Mouse (Mus musculus): Measurements from ENCODE around the gene Cdk5rap3.

Gene Cdk5rap3

DNA sequence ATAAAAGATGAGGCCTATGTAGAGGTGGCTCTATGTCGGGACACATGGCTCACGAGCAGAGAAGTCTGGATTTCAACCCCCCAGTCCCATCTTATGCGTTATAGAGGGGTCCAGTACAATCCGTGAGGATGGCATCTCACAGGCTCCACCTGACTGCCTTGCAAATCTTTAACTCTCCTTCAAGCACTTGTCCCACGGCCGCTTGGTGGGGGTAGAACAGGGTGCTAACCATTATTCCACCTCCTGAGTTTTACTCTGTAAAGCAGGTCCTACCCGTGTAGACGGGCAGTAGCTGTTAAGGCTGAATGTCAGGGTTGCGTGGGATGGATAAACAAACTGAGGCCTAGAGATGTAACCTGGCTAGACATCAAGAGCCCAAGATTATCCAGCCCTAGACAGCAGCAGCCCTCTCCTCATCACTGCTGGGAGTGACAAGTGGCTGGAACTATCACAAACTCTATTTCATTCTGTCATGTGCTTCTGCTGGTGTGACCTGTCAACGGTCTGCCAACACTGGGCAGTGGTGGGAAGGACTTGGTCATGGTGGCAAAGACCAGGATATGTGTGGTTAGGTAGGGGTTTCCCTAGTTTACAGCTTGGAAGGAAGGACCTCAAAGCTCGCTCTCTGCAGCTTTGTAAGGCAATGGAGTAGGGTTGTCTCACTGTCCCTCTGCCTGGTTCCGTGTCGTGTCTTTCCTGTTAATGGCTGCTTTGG is 17.4 kb upstream of the Cdk5rap3 start:
- DNase-seq = no peak

DNA sequence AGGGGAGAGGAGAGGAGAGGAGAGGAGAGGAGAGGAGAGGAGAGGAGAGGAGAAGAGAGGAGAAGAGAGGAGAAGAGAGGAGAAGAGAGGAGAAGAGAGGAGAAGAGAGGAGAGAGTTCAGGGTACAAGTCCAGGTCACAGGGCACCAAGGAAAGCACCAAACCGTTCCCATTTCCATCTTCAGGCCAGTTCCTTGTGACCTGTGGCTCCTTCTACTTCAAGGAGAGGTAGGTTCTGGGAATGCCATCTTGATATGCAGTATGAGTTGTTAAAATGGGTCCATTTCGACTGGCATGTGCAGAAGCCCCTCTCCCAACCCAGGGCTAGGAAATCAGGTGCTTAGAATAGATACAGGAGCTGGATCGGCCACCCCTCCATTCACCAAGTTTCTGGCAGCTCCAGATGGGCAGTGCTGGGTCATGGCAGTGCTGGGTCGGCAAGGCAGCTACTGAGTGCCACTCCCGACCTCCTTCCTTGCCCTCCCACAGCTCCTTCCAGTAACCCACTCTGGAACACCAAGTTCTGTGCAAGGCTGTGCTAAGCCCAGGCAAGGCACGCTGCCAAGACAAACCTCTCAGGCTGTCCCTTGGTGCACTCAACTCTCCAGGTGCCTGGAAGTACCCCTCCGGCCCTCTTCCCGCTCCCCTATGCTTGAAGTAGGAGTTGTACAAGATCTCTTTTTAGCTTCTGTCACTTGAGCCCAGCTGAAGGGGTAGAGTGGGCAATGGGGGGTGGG is 15.2 kb upstream of the Cdk5rap3 start:
- DNase-seq = peak; percentile 86 to 94

DNA sequence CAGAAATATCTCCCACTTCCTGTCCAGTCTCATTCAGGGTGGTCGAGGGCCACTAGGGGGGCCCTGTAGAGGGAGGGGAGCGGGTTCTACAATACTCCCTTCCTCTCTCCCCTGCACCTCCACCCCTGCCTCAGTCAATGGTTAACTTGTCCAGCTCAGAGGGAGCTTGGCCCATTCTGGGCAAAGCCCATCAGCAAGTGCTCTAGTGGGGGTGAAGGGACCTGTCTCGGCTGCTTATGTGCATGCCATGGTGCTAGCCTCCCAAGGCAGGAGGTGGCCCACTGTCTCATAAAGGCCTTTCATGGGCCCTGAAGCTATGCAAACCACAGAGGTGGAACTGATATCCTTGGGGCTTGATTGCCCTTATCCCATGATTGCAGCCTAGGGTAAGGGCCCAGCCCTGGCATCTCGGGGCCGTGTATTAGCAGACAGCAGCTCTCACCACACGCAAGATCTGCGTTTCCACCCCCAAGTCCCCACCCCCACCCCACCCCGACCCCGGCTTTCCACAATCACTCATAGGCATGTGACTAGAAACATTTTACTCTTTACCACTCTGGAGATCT is 13.6 kb upstream of the Cdk5rap3 start:
- DNase-seq = no peak

DNA sequence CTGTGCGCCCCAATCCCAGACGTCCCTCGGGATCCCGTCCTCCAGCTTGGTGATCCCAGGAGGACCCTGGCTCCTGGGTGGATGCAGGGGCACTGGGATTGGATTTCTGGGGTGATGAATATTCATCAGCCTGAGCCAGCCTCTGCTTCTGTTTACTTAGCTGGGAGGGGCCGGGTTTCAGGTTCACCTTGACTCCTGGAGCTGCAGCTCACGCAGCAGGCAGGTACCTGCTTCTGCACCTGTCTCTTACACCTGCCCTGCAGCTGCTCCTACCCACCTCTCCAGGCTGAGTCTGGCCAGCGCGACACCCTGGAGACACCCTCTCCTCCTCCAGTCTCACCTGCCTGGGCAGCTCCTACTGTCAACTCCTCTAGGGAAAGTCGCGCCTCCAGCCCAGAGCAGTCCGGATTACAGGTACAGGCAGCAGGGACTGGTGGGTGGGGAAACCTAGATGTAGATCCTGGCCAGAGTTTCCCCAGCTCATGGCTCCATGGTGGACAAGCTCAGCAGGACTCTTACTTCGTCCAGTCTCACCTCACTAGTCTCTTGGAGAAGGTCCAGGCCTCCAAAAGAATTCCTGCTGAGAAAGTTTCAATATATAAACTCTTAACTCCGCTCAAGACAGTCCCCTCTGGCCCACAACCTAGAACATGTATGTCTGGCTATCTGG is 12.9 kb upstream of the Cdk5rap3 start:
- DNase-seq = peak; percentile 50 to 76

DNA sequence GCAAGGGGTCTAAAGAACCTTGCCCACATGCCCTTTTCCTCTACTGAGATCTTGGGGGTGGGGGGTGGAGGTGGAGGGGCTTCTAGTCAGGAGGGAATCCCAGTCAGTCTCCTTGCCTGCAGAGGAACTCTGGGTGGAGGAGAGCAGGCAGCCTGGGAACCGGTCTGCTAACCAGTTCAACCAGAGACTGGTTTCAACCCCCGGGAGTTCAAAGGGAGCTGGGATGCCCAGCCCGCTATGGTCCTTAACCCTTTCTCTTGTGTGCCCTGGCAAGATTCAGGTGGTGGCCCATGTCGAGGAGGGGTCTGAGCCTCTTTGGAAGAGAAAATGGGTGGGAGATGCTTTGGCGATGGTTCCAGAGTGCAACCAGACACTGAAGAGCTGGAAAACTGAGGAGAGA is 12.4 kb upstream of the Cdk5rap3 start:
- DNase-seq = peak; percentile 36 to 62

DNA sequence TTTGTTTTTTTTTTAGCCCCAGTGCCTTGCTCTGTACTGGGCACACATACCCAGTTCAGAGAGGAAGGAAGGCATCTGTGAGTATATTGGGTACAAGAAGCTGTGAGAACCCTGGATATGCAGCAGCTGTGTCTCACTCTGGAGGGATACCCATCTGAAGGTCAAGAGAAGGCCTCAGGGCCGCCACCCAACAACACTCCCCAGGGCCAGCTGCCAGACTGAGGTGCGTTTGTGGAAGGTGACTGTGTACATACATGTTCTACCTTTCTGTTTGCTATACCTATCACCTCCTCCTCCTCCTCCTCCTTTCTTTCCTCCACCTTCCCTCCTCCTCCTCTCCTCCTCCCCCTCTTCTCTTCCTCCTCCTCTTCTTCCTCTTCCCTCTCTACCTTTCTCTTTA is 11.8 kb upstream of the Cdk5rap3 start, which contains the start of gene Prr15l:
Gene Prr15l (plus strand): TSS at position 17 of the 400 bp plus-strand sequence.
- no peak for DNase-seq

DNA sequence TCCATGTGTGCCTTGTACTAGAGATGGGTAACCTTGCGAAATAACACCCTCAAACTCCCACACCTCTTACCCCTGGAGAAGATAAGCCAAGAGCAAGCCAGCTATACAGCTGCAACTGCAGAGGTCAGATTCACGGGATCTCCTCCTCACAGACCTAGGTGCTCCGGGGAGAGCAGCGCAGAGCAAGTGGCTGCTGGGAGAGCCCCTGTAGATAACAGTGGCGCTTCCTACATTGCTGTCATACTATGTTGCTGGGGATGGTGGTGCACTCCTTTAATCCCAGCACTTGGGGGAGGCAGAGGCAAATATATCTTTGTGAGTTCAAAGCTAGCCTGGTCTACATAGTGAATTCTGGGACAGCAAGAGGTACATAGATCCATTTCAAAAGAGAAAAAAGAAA is 10.3 kb upstream of the Cdk5rap3 start:
- DNase-seq = no peak

DNA sequence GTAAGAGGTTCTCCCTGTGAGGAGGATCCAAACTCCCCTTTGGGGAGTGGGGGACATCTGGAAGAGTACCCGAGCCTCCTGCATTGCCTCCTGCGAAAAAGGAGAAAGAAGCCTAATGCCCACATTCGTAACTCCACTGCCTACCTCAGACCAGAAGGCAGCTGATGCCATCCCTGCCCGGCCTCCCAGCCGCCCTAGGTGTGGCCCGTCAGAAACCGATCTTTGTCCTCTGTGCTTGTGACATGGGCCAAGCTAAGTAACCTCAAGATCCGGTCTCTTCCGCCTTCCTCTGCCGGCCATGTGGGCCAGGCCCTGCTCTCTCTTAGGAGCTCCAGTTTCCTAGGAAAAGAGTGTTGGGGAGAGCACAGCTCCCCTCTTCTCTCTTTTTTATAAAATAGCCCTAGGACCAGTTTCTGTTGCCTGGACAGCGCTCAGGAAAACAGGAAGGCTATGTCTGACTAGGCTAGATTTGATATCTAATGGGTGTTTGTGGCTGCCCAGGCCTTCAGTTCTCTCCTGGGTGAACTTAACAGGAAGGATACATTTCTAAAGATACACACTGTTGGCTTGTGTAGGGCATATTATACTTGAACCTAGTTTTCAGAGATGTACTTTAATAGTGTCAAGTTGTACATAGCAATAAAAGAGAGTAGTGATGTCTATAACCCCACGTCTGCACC is 9.3 kb upstream of the Cdk5rap3 start:
- DNase-seq = no peak

DNA sequence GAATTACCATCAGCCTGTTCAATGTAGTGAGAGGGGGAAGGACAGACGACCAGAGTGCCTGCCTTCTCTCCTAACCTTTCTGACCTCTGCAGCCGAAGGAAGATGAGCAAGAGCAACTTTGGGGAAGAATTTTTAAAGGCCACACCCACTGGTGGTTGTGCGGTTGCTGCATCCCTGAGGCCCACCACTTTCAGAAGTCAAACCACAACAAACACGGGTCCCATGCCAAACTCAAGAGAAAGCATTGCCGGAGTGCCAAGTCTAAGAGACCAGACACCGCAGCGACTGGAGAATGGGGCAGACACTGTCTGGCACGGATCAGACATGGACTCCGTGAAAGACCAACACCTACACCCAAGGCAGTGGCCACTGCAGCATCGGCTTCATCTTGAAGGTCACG is 8.6 kb upstream of the Cdk5rap3 start:
- no peak for DNase-seq

DNA sequence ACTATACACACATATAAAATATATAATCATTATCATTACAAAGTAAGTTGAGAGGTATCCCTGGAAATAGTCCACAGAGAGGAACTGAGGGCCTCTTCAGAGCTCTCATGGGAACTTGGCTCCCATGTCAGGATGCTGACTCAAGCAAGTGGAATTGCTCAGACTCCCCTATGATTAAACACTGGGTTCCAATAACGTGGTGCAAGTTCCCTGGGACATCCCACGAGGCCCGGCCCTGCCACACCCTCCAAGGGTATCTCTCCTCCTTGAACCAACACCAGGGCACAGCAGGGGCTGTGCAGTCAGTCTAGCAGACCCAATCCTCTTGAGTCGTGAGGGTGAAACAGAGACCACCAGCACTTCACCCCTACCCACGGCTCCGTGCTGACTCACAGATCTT is 2.7 kb upstream of the Cdk5rap3 start:
- DNase-seq = no peak

DNA sequence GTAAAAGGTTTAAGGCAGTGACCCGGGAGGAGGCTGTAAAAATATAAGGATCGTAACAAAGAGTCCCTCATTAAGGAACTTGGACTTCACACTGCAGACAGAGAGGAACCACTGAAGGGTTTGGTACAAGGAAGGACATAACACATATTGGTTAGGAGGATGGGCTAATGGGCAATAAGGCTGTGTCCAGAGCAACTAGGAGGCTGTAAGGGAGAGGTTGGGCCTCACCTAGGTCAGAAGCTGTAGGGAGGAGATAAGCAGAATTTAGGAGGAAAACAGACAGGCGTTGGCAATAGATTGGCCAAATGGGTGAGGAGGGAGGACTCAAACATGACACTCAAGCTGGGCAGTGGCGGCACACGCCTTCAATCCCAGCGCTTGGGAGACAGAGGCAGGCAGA is 1.1 kb upstream of the Cdk5rap3 start:
- no peak for DNase-seq

DNA sequence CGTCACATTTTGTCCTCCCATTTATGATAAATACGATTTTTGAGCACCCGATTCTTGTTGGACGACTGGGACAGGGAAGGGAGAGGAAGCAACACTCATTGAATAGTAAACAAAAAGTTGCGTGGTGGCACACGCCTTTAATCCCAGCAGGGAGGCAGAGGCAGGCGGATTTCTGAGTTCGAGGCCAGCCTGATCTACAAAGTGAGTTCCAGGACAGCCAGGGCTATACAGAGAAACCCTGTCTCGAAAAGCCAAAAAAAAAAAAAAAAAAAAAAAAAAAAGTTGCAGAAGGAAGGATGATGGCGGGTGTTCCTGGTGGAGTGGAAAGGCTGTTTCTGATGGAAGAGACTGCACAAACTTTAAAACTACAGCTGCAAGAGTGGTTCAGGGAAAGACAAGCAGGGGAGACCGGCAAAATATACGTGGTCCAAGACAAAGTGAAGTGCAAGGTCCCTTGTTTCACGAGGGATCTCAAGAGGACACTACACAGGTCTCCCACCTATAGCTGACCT is 645 bp upstream of the Cdk5rap3 start:
- no peak for DNase-seq

DNA sequence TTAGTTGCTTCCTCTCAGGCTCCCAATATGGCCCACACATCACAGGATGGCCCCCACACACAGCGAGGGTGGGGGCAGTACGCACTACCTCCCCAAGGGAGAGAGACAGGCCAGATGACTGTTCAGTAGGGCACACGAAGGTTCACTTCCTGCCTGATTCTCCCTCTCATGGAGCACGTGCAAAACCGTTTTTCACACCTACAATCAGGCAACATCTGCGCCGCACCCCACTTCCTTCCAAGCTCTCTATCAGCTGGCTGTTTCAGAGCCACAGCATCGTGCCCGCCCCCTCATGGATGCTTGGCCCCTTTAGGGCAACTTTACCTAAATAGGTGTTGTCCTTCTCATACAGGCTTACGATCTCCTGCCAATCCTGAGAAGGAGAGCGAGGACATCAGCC is 3.6 kb downstream of the Cdk5rap3 start:
- DNase-seq = no peak

DNA sequence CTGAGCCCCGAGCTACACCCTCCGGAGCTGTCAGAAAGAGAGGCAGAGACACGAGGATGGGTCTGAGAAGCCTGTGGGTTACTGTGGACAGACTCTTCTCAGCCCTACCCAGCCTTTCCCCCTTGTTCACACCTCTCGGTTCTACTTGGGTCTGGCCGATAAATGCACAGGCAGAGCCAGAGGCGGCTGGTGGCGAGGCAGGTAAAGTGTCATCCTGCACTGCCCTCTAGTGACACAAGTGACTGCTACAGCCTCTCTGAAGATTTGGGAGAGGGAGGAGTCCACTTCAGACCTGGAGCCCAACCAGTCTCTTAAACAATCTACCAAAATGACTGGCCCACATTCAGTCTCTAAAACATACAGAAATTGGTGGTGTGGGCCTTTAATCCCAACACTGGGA is 6.3 kb downstream of the Cdk5rap3 start:
- DNase-seq = peak; percentile 76 to 86

DNA sequence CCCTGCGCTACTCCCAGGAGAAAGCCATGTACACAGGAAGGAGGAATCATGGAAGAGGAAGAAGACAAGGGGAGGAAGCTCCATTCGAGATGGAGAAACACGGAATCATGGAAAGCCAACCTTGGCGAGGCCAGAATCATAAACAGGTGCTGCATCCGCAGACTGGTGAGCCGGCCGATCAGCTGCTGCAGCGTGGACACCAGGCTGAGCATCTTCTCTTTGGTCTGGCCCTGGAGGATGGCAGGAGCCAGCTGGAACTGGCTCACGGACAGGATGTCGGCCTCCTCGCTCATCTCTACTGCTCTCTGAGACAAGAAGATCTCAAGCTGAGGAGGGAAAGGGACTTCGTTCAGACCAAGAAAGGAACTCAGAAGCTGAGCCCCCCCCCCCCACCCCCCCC is 7.7 kb downstream of the Cdk5rap3 start:
- DNase-seq = no peak

DNA sequence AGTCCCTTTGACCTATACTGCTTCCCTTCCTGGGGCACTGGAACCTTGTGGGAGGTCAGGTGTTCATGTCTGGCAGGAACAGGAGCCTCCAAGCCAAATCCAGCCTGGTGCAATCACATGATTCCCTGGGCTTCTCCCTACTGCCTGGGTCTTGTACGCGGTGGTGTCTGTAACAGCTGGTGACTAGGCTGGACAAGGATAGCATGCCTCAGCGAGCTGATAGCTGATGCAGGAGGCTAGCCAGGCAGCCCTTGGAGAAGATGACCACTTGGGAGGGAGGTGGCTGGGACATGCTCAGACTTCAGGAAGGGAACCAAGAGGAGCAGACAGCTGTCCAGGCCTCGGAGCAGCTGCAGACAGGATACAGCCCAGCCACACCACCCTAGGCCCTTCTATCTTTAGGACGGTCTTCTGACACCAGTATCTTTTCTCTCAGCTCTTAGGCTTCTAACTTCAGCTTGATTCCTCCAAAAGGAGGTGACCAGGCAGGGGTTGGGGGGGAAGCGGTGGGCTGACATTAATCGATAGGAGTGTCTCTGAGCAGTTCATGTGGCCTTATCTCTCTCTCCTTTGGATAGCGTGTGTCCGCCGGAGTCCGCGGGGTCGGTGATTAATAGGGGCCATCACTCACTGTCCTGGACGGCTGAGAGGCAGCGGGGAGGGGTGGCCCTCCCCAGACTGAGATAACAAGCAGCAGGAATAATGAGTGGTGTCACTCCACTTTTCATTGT is 9.7 kb downstream of the Cdk5rap3 start:
- peak in 1 of 2 experiments; percentile 52 for DNase-seq

DNA sequence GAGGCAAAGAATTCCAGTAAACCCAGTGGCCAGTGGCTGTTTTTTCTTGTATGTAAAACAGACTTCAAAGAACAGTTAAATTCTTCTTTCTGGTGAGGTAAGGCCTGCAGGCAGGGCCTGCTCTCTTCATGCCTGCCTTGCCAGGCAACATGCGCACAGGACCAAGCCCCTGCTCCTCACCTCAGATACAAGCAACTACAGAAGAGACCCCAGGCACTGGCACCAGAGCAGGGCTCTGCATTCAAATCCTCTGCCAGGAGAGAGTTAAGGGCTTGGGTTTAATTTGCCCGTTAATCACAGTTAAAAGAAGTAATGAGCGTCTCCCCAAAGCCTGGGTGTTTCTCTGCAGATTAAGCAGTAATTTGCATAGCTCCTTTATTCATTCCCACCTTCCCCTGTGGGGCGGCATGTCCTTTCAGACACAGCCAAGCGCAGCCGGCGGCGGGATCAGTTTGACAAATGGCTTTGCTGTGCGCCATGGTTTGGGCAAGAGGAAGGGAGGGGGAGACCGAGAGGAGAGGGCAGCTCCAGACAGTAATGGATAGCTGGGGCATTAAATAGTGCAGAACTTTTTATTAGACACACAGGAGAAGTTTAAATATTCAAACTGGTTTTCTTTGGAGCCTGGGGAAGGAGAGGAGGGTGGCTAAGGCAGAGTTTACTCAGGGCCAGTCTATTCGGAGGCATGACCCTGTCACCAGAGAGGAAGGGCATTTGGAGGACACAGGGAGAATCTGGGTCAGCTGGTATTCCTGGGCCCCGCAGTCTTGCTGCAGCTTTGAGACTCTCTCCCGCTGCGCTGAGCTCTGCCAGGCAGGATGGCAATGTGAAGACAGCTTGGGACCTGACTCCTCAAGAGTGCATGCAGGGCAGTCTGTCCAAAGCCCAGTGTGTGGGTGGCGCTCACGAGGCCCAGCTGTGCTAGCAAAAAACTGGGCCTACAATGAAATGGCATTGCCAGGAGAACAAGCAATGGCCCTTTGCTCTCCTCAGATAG is 13.4 kb downstream of the Cdk5rap3 start:
- no peak for DNase-seq

DNA sequence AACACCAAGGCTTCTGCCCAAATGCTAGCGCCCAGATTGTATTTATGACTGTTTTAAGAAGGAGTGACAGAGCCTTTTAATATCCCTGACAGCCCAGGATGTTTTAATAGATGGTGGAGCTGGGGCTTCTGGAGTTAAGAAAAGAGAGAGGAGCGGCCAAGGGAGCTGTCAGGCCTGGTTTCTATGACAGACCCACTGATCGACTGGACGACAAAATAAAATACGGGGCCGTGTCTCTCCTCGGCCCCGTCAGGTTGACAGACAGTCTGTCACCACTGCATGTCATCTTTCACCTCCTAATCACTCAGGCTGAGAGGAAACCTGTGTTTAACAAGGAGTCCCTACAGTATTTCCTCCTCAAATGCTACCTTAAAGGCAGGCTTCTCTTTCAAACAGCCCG is 15.0 kb downstream of the Cdk5rap3 start:
- DNase-seq = no peak

DNA sequence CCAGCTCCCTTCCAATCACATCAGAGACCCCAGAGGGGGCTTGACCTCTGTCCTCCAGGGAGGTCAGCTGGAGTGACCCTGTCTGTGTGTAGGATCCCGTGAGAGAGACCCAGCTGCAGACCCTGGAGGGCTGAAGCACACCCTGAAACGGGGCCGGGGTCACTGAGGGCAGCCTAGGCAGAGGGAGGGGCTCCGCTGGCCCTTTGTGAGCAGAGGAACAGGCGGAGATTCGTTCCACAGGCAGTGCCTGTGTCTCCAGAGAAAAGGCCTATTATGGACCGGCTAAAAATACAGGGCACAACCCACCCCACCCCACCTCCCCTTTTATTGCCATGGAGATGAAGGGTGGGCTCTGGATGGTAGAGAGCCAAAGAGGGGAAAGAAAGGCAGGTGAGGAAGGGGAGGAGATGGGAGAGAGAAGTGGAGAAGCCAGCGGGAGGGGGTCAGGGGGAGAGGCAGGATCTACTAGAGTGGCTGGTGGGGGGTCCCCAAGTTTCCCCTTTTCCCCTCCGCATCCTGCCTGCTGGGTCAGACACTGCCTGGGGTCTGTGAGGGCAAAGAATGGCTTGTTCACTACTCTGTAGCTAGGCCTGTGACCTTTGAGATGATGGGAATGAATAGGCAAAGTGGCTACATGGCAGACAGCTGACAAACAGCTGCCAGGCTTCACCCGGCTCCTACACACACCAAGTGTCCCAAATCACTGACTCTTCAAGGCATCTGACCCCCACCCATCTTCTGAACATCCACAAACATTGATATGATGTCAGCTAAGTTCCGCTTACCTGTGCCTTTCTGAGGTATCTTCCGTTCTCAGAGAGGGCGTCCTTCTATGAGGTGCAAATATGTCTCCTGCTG is 16.6 kb downstream of the Cdk5rap3 start:
- DNase-seq = peak in 1 of 2 experiments; percentile 57

DNA sequence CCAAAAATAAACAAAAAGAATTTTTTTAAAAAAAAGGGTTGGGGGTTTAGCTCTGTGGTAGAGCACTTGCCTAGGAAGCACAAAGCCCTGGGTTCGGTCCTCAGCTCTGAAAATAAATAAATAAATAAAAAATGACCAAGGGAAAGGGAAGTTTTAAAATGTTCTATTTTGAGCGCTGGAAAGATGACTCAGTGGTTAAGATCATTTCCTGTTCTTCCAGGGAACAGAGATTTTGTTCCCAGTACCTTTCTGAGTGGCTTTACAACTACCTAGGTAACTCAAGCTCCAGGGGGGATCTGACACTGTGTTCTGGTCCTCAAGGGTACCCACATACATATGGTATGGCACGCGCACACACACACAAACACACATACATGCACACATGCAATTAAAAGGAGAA is 20.4 kb downstream of the Cdk5rap3 start:
- DNase-seq = no peak

Data from lung, postnatal 4 days (tissue).